16 mouse cellular contexts compared by ENCODE assay signal in the genomic region with DNA sequence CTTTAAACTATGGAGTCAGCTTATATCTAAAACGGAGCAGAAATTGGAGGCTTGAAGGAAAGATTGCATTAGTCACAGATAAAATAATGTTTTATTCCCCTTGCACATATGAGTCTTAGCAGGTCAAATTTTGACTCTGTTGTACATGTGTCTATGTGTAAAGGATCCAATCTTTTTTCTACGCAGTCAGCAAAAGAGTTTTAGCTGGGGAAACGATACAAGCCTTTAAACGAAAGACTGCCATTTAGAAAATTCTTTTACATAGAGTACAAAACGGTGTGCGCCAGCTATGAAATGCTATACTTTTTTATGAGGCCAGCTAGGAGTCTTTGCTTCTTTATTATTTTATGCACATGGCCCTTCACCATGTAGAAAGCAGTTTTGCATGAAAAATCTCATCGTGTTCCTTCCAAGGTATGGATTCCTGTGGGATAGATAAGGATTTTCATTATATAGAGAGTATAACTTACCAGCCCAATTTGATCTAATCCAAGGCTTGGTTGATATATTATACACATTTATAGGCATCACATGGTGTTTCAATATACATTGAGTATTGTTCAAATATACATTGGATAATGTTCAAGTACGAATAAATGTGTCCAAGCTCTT.
"Had no signal": no experiment of that assay in that cellular context is flagged by ENCODE, and none has a peak within 500 bp of the region (broad histone marks: within the 10 kb centered on the region; RNA-seq: fewer than 3 reads in every experiment).

No protein-coding gene starts in this region.

- H3K4me3 ChIP-seq: neural tube, embryonic 13.5 days; neural tube, embryonic 15.5 days; stomach, embryonic 15.5 days had no signal

- H3K9me3 ChIP-seq: neural tube, embryonic 13.5 days; neural tube, embryonic 15.5 days; stomach, embryonic 15.5 days had no signal

- DNase-seq: retina, postnatal 1 day; right cerebral cortex, adult 18-20 months; right cerebral cortex, postnatal 14 days; right cerebral cortex, postnatal 25 days; right cerebral cortex, postnatal 4 days; spleen, adult 18-20 months; thymus, adult 18-20 months; thymus, adult 2 months; thymus, postnatal 14 days; thymus, postnatal 25 days; thymus, postnatal 36 days; thymus, postnatal 4 days had no signal

- H3K4me1 ChIP-seq: neural tube, embryonic 13.5 days; neural tube, embryonic 15.5 days; stomach, embryonic 15.5 days had no signal

- H3K27ac ChIP-seq: neural tube, embryonic 13.5 days; neural tube, embryonic 15.5 days; stomach, embryonic 15.5 days; stomach, postnatal 0 days had no signal

- H3K4me2 ChIP-seq: neural tube, embryonic 13.5 days; neural tube, embryonic 15.5 days; stomach, embryonic 15.5 days had no signal

- H3K27me3 ChIP-seq: neural tube, embryonic 13.5 days; neural tube, embryonic 15.5 days; stomach, embryonic 15.5 days had no signal

- H3K9ac ChIP-seq: neural tube, embryonic 13.5 days; neural tube, embryonic 15.5 days; stomach, embryonic 15.5 days had no signal

- H3K36me3 ChIP-seq: neural tube, embryonic 13.5 days; neural tube, embryonic 15.5 days; stomach, embryonic 15.5 days had no signal
